Mouse (Mus musculus): ENCODE measurements around the gene Sfpq.

The Sfpq gene

GRCm38 (mm10) chr4:127027228-127028190, 6.4 kb downstream of the Sfpq start:
- peak; percentile 38 for DNase-seq (ENCODE audit: low spot score)

DNA sequence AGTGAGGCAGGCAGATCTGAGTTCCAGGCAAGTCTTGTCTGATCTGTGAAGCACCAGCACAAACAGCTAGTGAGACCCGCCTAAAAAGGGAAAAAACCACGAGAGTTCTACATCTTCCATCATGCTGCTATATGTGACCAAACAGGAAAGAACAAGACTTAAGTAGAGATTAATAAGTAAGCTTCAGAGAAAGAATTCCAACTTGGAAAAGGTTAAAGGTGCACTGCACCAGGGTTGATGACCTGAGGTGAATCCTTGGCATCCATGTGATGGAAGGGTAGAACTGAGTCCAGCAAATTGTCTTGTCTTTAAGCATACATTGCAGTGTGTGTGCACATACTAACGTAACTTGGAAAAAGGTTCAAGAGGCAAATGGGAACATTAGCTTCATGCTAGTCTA, 16.0 kb downstream of the Sfpq start:
- DNase-seq (ENCODE audit: low spot score), result no peak

DNA sequence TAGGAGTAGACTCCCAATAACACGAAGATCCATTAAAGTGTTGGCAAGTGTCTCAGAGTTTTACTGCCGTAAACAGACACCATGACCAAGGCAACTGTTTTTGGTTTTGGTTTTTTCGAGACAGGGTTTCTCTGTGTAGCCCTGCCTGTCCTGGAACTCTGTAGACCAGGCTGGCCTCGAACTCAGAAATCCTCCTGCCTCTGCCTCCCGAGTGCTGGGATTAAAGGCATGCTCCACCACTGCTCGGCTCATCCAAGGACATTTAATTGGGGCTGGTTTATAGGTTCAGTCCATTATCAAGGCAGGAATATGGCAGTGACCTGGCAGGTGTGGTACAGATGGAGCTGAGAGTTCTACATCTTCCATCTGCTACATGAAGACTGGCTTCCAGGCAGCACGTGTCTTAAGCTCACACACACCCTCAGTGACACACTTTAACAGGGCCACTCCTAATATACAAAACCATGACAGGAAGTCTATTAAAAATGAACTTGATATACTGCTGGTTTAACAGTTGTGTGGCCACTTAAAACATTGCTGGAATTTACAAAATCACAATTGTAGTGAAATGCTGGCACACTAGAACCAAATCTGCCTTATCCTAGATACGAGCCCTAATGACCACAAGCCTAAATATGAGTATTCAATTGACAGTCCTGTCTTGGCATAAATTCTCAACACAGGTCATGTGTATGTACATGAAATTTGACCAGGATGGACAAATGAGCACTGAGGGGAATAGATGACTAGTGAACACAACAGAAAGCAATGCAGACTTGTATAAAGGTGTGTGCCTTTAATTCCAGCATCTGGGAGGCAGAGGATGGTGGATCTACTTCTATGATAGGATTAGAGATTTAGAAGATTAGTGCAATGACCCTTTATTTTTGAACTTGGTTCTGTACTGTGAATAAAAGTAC, 17.0 kb downstream of the Sfpq start:
- no peak for DNase-seq (ENCODE audit: low spot score)

- no peak for DNase-seq (ENCODE audit: low spot score)
These were observed 17.8 kb downstream of the Sfpq start for GRCm38 (mm10) chr4:127038828-127039349.

DNA sequence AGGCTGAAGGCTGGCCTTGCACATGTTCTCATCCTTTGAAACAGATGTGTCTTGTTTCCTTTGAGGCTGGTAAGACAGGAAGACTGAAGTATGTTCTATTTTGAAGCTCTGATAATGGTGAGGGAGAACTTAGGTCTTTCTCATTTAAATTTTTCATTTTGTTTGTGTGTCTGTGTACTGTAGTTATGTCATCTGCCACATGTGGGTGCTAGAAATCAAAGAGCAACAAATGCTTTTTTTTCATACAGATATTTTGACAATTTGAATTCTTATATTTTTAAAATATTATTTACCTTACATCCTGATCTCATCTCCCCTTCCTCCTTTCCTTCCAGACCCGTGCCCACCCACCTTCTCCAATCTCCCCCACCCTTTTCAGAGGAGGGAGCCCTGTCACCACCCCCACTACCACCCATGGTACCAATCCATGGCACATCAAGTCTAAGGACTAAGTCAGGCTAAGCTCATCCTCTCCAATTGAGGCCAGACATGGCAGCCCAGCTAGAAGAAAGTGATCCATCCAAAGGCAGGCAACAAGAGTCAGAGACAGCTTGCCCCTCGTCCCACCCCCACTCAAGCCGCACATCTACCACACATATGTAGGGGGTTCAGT, 18.9 kb downstream of the Sfpq start:
- DNase-seq (ENCODE audit: low spot score), result no peak

- DNase-seq (ENCODE audit: low spot score), result no peak
These were observed 22.4 kb downstream of the Sfpq start for GRCm38 (mm10) chr4:127043540-127043939.

- DNase-seq (ENCODE audit: low spot score), result no peak
These were observed 30.0 kb downstream of the Sfpq start for GRCm38 (mm10) chr4:127051121-127051520.

- no peak for DNase-seq (ENCODE audit: low spot score)
These were observed 31.9 kb downstream of the Sfpq start for GRCm38 (mm10) chr4:127053071-127053470.

DNA sequence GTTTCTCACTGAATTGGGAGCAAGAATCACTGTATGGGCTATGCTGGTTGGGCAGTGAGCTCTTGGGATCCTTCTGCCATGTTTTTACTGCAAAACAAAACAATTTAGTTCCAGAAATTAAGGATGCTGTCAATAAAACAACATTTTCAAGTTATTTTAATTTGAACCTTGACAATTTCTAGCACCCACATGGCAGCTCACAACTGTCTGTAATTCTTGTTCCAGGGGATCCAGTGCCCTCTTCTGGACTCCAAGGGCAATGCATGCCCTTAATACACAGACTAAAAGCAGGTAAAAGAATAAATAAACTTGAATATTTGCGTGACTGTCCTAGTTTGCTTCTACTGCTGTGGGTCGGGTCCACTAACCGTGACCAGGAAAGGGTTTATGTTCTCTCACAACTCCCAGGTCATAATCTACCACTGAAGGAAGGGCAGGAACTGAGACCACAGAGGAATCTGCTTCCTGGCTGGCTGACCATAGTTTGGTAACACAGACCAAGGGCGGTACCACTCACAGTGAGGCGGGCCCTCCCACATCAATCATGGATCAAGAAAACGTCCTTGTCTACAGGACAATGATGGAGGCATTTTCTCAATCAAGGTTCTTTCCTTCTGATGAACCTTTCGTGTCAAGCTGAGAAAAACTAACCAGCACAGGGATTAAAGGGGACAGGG, 33.5 kb downstream of the Sfpq start:
- DNase-seq (ENCODE audit: low spot score), result no peak

- DNase-seq (ENCODE audit: low spot score), result peak; percentile 91
These were observed 39.6 kb downstream of the Sfpq start, which contains the start of gene Zmym1 for GRCm38 (mm10) chr4:127060585-127061290. Gene Zmym1, minus strand, starts transcription at chr4:127061152.

GRCm38 (mm10) chr4:127064051-127064450, 42.9 kb downstream of the Sfpq start:
- DNase-seq (ENCODE audit: low spot score), result no peak

DNA sequence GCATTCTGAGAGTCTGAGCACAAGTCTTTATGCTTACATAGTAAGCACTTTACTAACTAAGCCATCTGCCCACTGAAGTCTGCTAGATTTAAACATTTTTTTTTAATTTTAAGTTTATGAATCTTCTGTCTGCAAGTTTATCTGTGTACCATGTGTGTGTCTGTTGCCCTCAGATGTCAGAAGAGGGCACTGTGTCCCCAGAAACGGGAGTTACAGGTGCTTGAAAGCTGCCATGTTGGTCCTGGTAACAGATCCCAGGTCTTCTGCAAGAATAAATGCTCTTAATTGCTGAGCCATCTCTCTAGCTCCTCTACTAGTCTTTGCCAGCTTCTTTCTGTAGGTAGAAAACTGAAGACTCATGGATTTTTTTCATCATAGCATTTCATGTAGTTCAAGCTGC, 53.8 kb downstream of the Sfpq start:
- no peak for DNase-seq (ENCODE audit: low spot score)

GRCm38 (mm10) chr4:127076875-127077548, 55.9 kb downstream of the Sfpq start, which contains the start of gene Zmym6:
Gene Zmym6, plus strand, starts transcription at chr4:127077383.
- DNase-seq (ENCODE audit: low spot score), result peak; percentile 96

GRCm38 (mm10) chr4:127080806-127081205, 59.7 kb downstream of the Sfpq start:
- DNase-seq (ENCODE audit: low spot score), result no peak

- DNase-seq (ENCODE audit: low spot score), result no peak
These were observed 62.0 kb downstream of the Sfpq start for GRCm38 (mm10) chr4:127083131-127083530.

DNA sequence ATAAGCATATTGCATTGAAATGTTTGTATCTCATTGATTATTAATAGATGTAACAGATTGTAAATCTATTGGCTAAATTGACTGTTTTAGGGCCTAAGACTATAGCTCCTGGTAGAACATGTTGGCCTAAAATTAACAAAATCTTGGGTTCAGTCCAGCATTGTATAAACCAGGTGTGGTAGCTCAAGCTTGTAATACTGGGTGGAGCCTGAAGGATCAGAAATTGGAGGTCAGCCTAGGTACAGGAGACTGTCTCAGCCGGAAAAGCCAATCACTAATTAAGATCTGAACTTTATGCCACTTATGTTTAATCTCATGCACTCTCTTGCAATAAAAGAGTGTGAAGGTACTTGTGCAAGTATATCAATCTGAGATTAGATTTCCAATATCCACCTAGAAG, 64.6 kb downstream of the Sfpq start:
- no peak for DNase-seq (ENCODE audit: low spot score)

Measured in lung, postnatal 25 days (tissue).